Mouse (Mus musculus): ENCODE data around the gene Ccl25. TPM values are rescaled to one million over a fixed set of nuclear protein-coding genes. Genes with fewer than 3 reads are reported as not detected.
"Not testable (repeated sequence)": the region's sequence is repeated elsewhere in the genome, so short reads cannot be mapped to it uniquely, and the experiment has no call there.

Gene Ccl25
- polyA plus RNA-seq, 1 experiment from 2014 or later: 9.9 TPM

- H3K27me3 ChIP-seq (ENCODE audit: control insufficient read depth, insufficient read depth, low read length): no peaks in the 10 kb centered on the region
- H3K36me3 ChIP-seq (ENCODE audit: control insufficient read depth, insufficient read depth, low read length): no peaks in the 10 kb centered on the region
- H3K27ac ChIP-seq (replicated peaks in 1 of 2; ENCODE audit: control insufficient read depth in 1 of 2, insufficient read depth in 1 of 2, low read depth in 2 of 2, low read length in 2 of 2): no peak overlapping the region
- 88% methylated on average over 2 of the region's 2 CpGs for WGBS
- H3K9ac ChIP-seq (ENCODE audit: low read length): no peak overlapping the region
- peaks cover 5 to 9% of the 10 kb centered on the region in 2 experiments; a peak in 3 of 4 replicates for H3K4me1 ChIP-seq (ENCODE audit: control insufficient read depth in 2 of 2, insufficient read depth in 2 of 2, low read length in 2 of 2)
- no peak overlapping the region for H3K4me3 ChIP-seq (ENCODE audit: control insufficient read depth in 1 of 2, insufficient read depth in 1 of 2, low read depth in 1 of 2, low read length in 2 of 2)
- no peak for ATAC-seq (ENCODE audit: insufficient number of reproducible peaks, insufficient read depth, low FRiP score, low read depth)
- H3K4me2 ChIP-seq (ENCODE audit: low read length): no peak overlapping the region
- H3K9me3 ChIP-seq (ENCODE audit: control insufficient read depth, low read length): no peaks in the 10 kb centered on the region; the same call in 1 of the 2 replicates
These were observed 76.4 kb downstream of the Ccl25 start for GRCm38 (mm10) chr8:4401442-4401841.

GRCm38 (mm10) chr8:4403960-4404879, 79.2 kb downstream of the Ccl25 start:
- WGBS: 21% methylated on average over 19 of the region's 19 CpGs

GRCm38 (mm10) chr8:4404880-4405261, 79.9 kb downstream of the Ccl25 start:
- H3K9ac ChIP-seq (ENCODE audit: low read length): peak overlapping the region; percentile 76
- ATAC-seq (ENCODE audit: insufficient number of reproducible peaks, insufficient read depth, low FRiP score, low read depth): peak; percentile 38; the same call in 1 of the 2 replicates
- H3K4me1 ChIP-seq (ENCODE audit: control insufficient read depth in 2 of 2, insufficient read depth in 2 of 2, low read length in 2 of 2): peaks cover 5 to 12% of the 10 kb centered on the region in 2 experiments; a peak in 3 of 4 replicates
- peak overlapping the region; percentile 85 for H3K4me2 ChIP-seq (ENCODE audit: low read length)
- no peaks in the 10 kb centered on the region for H3K27me3 ChIP-seq (ENCODE audit: control insufficient read depth, insufficient read depth, low read length)
- peak overlapping the region; percentile 54 to 59 for H3K4me3 ChIP-seq (ENCODE audit: control insufficient read depth in 1 of 2, insufficient read depth in 1 of 2, low read depth in 1 of 2, low read length in 2 of 2)
- H3K36me3 ChIP-seq (ENCODE audit: control insufficient read depth, insufficient read depth, low read length): no peaks in the 10 kb centered on the region
- no peaks in the 10 kb centered on the region; the same call in 1 of the 2 replicates for H3K9me3 ChIP-seq (ENCODE audit: control insufficient read depth, low read length)
- peak overlapping the region; percentile 63 to 68 for H3K27ac ChIP-seq (replicated peaks in 1 of 2; ENCODE audit: control insufficient read depth in 1 of 2, insufficient read depth in 1 of 2, low read depth in 2 of 2, low read length in 2 of 2)
- WGBS: 4% methylated on average over 16 of the region's 16 CpGs

More at GRCm38 (mm10) chr8:4403960-4404879, 79.2 kb downstream of the Ccl25 start:
- Histone ChIP-seq H3K27ac (replicated peaks in 1 of 2; ENCODE audit: control insufficient read depth in 1 of 2, insufficient read depth in 1 of 2, low read depth in 2 of 2, low read length in 2 of 2) (peak overlapping the region; percentile 63 to 68), H3K27me3 (ENCODE audit: control insufficient read depth, insufficient read depth, low read length) (no peaks in the 10 kb centered on the region), H3K36me3 (ENCODE audit: control insufficient read depth, insufficient read depth, low read length) (no peaks in the 10 kb centered on the region), H3K4me1 (ENCODE audit: control insufficient read depth in 2 of 2, insufficient read depth in 2 of 2, low read length in 2 of 2) (peaks cover 5 to 12% of the 10 kb centered on the region in 2 experiments; a peak in 3 of 4 replicates), H3K4me3 (ENCODE audit: control insufficient read depth in 1 of 2, insufficient read depth in 1 of 2, low read depth in 1 of 2, low read length in 2 of 2) (peak overlapping the region; percentile 54 to 59), H3K9me3 (ENCODE audit: control insufficient read depth, low read length) (no peaks in the 10 kb centered on the region; the same call in 1 of the 2 replicates), H3K9ac (ENCODE audit: low read length) (peak overlapping the region; percentile 76), H3K4me2 (ENCODE audit: low read length) (peak overlapping the region; percentile 85)
- peak; percentile 29; the same call in 1 of the 2 replicates for ATAC-seq (ENCODE audit: insufficient number of reproducible peaks, insufficient read depth, low FRiP score, low read depth)

DNA sequence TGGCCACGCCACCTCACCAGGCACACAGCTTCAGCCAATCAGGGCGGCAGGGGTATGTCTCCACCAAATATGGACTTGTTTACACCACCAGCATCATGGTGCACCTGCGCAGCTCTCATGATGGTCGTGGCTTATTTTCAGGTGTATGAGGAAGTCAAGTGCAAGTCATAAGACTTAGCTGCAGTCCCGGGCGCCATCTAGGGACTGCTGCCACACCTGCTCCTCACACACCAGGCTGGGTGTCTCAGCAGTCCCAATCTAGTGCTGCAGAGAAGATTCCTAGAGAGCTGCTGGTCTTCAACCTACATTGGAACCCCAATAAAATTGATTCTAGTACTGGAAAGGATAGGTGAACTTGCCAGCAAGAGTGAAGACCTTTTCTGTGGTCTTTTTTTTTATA, 83.4 kb downstream of the Ccl25 start:
- H3K36me3 ChIP-seq (ENCODE audit: control insufficient read depth, insufficient read depth, low read length); H3K4me2 ChIP-seq (ENCODE audit: low read length); H3K9ac ChIP-seq (ENCODE audit: low read length); H3K4me3 ChIP-seq (ENCODE audit: control insufficient read depth in 1 of 2, insufficient read depth in 1 of 2, low read depth in 1 of 2, low read length in 2 of 2); H3K27ac ChIP-seq (replicated peaks in 1 of 2; ENCODE audit: control insufficient read depth in 1 of 2, insufficient read depth in 1 of 2, low read depth in 2 of 2, low read length in 2 of 2); ATAC-seq (ENCODE audit: insufficient number of reproducible peaks, insufficient read depth, low FRiP score, low read depth); H3K9me3 ChIP-seq (ENCODE audit: control insufficient read depth, low read length); H3K27me3 ChIP-seq (ENCODE audit: control insufficient read depth, insufficient read depth, low read length): not testable (repeated sequence)
- 58% methylated on average over 6 of the region's 6 CpGs for WGBS
- H3K4me1 ChIP-seq (ENCODE audit: control insufficient read depth in 2 of 2, insufficient read depth in 2 of 2, low read length in 2 of 2): peaks cover 5 to 25% of the 10 kb centered on the region in 2 experiments; a peak in 3 of 4 replicates

Other genes starting within 250 kb of the Ccl25 start
- not detected in 2 replicates for gene Cd209f, start 219.4 kb upstream of the Ccl25 start, polyA plus RNA-seq (2014; fragmentation: Nextera tagmentation; extraction: Ambion mirVana)
- gene Cd209g, start 191.1 kb upstream of the Ccl25 start, polyA plus RNA-seq (2014; fragmentation: Nextera tagmentation; extraction: Ambion mirVana): not detected in 2 replicates
- 10.3 and 11.8 TPM in 2 replicates for gene Evi5l, start 158.6 kb upstream of the Ccl25 start, polyA plus RNA-seq (2014; fragmentation: Nextera tagmentation; extraction: Ambion mirVana)
- 0.19 and 0.47 TPM in 2 replicates for gene Prr36, start 107.8 kb upstream of the Ccl25 start, polyA plus RNA-seq (2014; fragmentation: Nextera tagmentation; extraction: Ambion mirVana)
- gene Lrrc8e, start 98.4 kb upstream of the Ccl25 start, polyA plus RNA-seq (2014; fragmentation: Nextera tagmentation; extraction: Ambion mirVana): not detected in 2 replicates
- 14.9 and 16.9 TPM in 2 replicates for gene Map2k7, start 86.5 kb upstream of the Ccl25 start, polyA plus RNA-seq (2014; fragmentation: Nextera tagmentation; extraction: Ambion mirVana)
- 0.22 and 0.53 TPM in 2 replicates for gene Gm49320, start 86.3 kb upstream of the Ccl25 start, polyA plus RNA-seq (2014; fragmentation: Nextera tagmentation; extraction: Ambion mirVana)
- 2.5 and 2.6 TPM in 2 replicates for gene Tgfbr3l, start 77.0 kb upstream of the Ccl25 start, polyA plus RNA-seq (2014; fragmentation: Nextera tagmentation; extraction: Ambion mirVana)
- gene Snapc2, start 72.1 kb upstream of the Ccl25 start, polyA plus RNA-seq (2014; fragmentation: Nextera tagmentation; extraction: Ambion mirVana): 39.8 and 46.2 TPM in 2 replicates
- gene Ctxn1, start 65.9 kb upstream of the Ccl25 start, polyA plus RNA-seq (2014; fragmentation: Nextera tagmentation; extraction: Ambion mirVana): 20.9 and 29.4 TPM in 2 replicates
- gene Timm44, start 49.3 kb upstream of the Ccl25 start, polyA plus RNA-seq (2014; fragmentation: Nextera tagmentation; extraction: Ambion mirVana): 77.6 and 85.0 TPM in 2 replicates
- gene Elavl1, start 203 bp downstream of the Ccl25 start, polyA plus RNA-seq (2014; fragmentation: Nextera tagmentation; extraction: Ambion mirVana): 173 and 174 TPM in 2 replicates
- gene Cers4, start 167.8 kb downstream of the Ccl25 start, polyA plus RNA-seq (2014; fragmentation: Nextera tagmentation; extraction: Ambion mirVana): 52.9 and 57.9 TPM in 2 replicates